Mouse (Mus musculus) forebrain, postnatal 0 days (tissue): ENCODE measurements at regions not wholly inside any gene's neighbourhood (a gene's known extent, or its start where the extent isn't known, plus 50 kb on each side); places are given as distances from the start of the nearest gene placed in this dataset.
A peak's percentile ranks its signal among the peaks of the same experiment; 100 is the strongest.

ENCODE experiments used
- ATAC-seq: fragments of 200-750 bp; cut with Nextera tagmentation; 2 replicates; pipeline ENCODE4 v1.8.0; 2017; ENCODE audit warnings: mild to moderate bottlenecking, moderate library complexity
- DNase-seq: peaks from one replicate; pipeline ENCODE4 v3.0.0-alpha.2; 2015
- H3K27ac ChIP-seq: fragments of 300-500 bp; sonication (generic); 2 replicates; pipeline ENCODE4 v1.5.1; 2014; ENCODE audit warnings: low read depth, mild to moderate bottlenecking, antibody characterized with exemption, low read length, moderate library complexity, mixed read lengths
- H3K27me3 ChIP-seq: fragments of 300-500 bp; sonication (generic); 2 replicates; pipeline ENCODE4 v1.6.1; 2014; ENCODE audit warnings: mild to moderate bottlenecking, low read length, mixed read lengths; ENCODE audit not compliant: insufficient read depth
- H3K36me3 ChIP-seq: fragments of 300-500 bp; sonication (generic); 2 replicates; pipeline ENCODE4 v1.6.1; 2014; ENCODE audit warnings: mild to moderate bottlenecking, moderate library complexity; ENCODE audit not compliant: insufficient read depth
- H3K4me1 ChIP-seq: fragments of 300-500 bp; sonication (generic); 2 replicates; pipeline ENCODE4 v1.6.1; 2014; ENCODE audit warnings: antibody characterized with exemption; ENCODE audit not compliant: insufficient read depth
- H3K4me2 ChIP-seq: fragments of 300-500 bp; sonication (generic); 2 replicates; pipeline ENCODE4 v1.6.1; 2014; ENCODE audit warnings: low read depth, mild to moderate bottlenecking, moderate library complexity
- H3K4me3 ChIP-seq: fragments of 300-500 bp; sonication (generic); 2 replicates; pipeline ENCODE4 v1.5.1; 2014; ENCODE audit warnings: low read depth, low read length, mixed read lengths
- H3K9ac ChIP-seq: fragments of 300-500 bp; sonication (generic); 2 replicates; pipeline ENCODE4 v1.6.1; 2014; ENCODE audit warnings: mild to moderate bottlenecking
- H3K9me3 ChIP-seq: fragments of 300-500 bp; sonication (generic); 2 replicates; pipeline ENCODE4 v1.6.1; 2016; ENCODE audit warnings: low read length
- CTCF ChIP-seq: sonication (generic); IDR thresholded peaks from 2 replicates; pipeline ENCODE4 v1.5.1; 2016; ENCODE audit warnings: antibody characterized with exemption, control low read depth, low read depth
- WGBS: fragments of 180-500 bp; shearing (Covaris S2); extraction: QIAGEN DNeasy Blood & Tissue Kit; methylation state at CpG from one replicate; pipeline ENCODE4 v1.1.7; 2014; 5-methylcytosine and 5-hydroxymethylcytosine counted together

DNA sequence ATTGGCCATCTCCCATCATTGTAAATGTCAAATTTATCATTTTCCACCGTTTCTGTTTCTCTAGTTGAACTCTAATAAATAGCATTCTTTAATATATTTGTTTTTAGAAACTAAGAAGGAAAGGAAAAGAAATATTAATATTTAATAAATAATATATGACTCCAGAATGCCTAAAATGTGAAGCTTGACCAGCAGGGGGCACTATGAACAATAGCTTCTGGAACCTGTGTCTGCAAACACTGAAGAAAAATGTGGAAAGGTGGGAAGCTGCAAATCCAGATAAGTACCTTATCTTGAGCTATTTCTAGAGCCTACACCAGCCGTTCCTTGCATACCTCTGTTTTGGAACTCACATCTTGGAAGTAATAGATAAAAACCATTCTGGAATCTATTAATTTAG, 493.7 kb upstream of the Lingo2 start:
- no peak overlapping the region for H3K27ac ChIP-seq
- H3K36me3 ChIP-seq = no peaks in the 10 kb centered on the region
- no peak overlapping the region for H3K9ac ChIP-seq
- no peaks in the 10 kb centered on the region for H3K4me1 ChIP-seq
- WGBS = 75% methylated on average over 2 of the region's 2 CpGs
- no peak for TF ChIP-seq CTCF
- H3K4me3 ChIP-seq = no peak overlapping the region
- DNase-seq (no peak), ATAC-seq (no peak)
- H3K27me3 ChIP-seq = no peaks in the 10 kb centered on the region
- no peaks in the 10 kb centered on the region for H3K9me3 ChIP-seq
- no peak overlapping the region for H3K4me2 ChIP-seq

DNA sequence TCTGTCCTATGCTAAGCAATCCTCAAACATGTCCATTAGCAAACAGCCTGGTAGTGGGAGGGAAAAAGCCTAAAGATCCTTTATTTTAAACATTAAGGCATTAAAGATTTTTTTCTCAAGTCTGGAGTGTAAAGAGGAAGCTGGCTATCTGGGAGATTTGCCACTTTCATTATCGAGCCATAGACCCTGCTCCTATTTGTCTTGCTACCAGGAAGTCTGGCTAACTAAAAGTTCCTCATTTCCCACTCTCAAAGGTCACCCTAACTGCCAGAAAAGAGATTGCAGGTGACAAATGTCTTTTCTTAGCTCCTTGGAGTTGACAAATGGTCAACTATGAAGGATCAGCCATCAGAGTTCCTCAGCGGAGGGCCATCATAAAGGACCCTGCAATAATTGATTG, 461.2 kb upstream of the Lingo2 start:
- no peak for TF ChIP-seq CTCF
- H3K27me3 ChIP-seq = no peaks in the 10 kb centered on the region
- no peak overlapping the region for H3K9ac ChIP-seq
- DNase-seq = no peak
- H3K4me2 ChIP-seq = no peak overlapping the region
- H3K36me3 ChIP-seq = no peaks in the 10 kb centered on the region
- no peak overlapping the region for H3K27ac ChIP-seq
- no peak for ATAC-seq
- H3K9me3 ChIP-seq = no peaks in the 10 kb centered on the region
- no peak overlapping the region for H3K4me3 ChIP-seq
- WGBS = 84% methylated on average over 2 of the region's 2 CpGs
- no peaks in the 10 kb centered on the region for H3K4me1 ChIP-seq

- no peak overlapping the region for H3K4me3 ChIP-seq
- no peak overlapping the region for H3K9ac ChIP-seq
- no peaks in the 10 kb centered on the region for H3K36me3 ChIP-seq
- ATAC-seq = no peak
- no peaks in the 10 kb centered on the region for H3K27me3 ChIP-seq
- TF ChIP-seq CTCF = no peak
- H3K4me2 ChIP-seq = no peak overlapping the region
- DNase-seq = peak; percentile 13
- no peak overlapping the region for H3K27ac ChIP-seq
- no peaks in the 10 kb centered on the region for H3K9me3 ChIP-seq
- H3K4me1 ChIP-seq = no peaks in the 10 kb centered on the region
These were observed 436.6 kb upstream of the Lingo2 start for GRCm38 (mm10) chr4:37388118-37388517.

DNA sequence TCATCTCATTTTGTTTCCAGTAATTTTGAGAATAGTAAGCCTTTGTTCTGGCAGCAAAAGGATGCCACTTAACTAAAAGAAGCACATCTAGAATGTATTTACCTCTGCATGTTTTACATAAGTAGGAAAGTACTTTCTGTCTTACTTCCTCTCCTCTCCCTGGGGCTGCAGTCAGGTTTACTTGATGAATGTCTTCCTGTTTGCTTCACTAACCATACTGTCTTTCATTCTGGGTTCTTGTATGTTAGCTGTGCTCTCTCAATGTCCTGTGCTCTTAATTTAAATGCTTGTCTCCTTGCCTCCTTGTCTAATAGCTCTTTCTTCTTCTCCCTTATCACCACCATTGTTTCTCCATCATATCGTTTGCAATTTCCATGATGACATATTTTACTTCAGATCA, 435.3 kb upstream of the Lingo2 start:
- ATAC-seq (no peak), DNase-seq (no peak)
- no peak for TF ChIP-seq CTCF

GRCm38 (mm10) chr4:37364209-37364608, 412.7 kb upstream of the Lingo2 start:
- ATAC-seq = no peak
- Histone ChIP-seq H3K4me3 (no peak overlapping the region), H3K36me3 (no peaks in the 10 kb centered on the region), H3K27ac (no peak overlapping the region), H3K4me2 (no peak overlapping the region), H3K27me3 (no peaks in the 10 kb centered on the region), H3K4me1 (no peaks in the 10 kb centered on the region), H3K9ac (no peak overlapping the region), H3K9me3 (no peaks in the 10 kb centered on the region)
- no peak for DNase-seq
- 77% methylated on average over 3 of the region's 3 CpGs for WGBS
- TF ChIP-seq CTCF = no peak

More for the DNA sequence above, 435.3 kb upstream of the Lingo2 start:
- Histone ChIP-seq H3K4me2 (no peak overlapping the region), H3K9me3 (no peaks in the 10 kb centered on the region), H3K9ac (no peak overlapping the region), H3K4me1 (no peaks in the 10 kb centered on the region), H3K36me3 (no peaks in the 10 kb centered on the region), H3K27ac (no peak overlapping the region), H3K4me3 (no peak overlapping the region), H3K27me3 (no peaks in the 10 kb centered on the region)
- WGBS = 26% methylated on average over 1 of the region's 1 CpGs

GRCm38 (mm10) chr4:37361254-37361653, 409.7 kb upstream of the Lingo2 start:
- Histone ChIP-seq H3K9ac (no peak overlapping the region), H3K4me2 (no peak overlapping the region), H3K4me3 (no peak overlapping the region), H3K27me3 (no peaks in the 10 kb centered on the region), H3K4me1 (no peaks in the 10 kb centered on the region), H3K27ac (no peak overlapping the region), H3K36me3 (no peaks in the 10 kb centered on the region), H3K9me3 (no peaks in the 10 kb centered on the region)
- TF ChIP-seq CTCF = no peak
- no peak for ATAC-seq
- WGBS = 89% methylated on average over 5 of the region's 5 CpGs
- no peak for DNase-seq

GRCm38 (mm10) chr4:37338376-37338775, 386.8 kb upstream of the Lingo2 start:
- Histone ChIP-seq H3K9ac (no peak overlapping the region), H3K4me1 (no peaks in the 10 kb centered on the region), H3K27me3 (no peaks in the 10 kb centered on the region), H3K4me3 (no peak overlapping the region), H3K9me3 (no peaks in the 10 kb centered on the region), H3K27ac (no peak overlapping the region), H3K36me3 (no peaks in the 10 kb centered on the region), H3K4me2 (no peak overlapping the region)
- no peak for TF ChIP-seq CTCF
- ATAC-seq (no peak), DNase-seq (no peak)
